Mouse (Mus musculus) liver, embryonic 13.5 days (tissue): ENCODE measurements around the gene Tceal3. TPM values are rescaled to one million over a fixed set of nuclear protein-coding genes. Genes with fewer than 3 reads are reported as not detected.
"Not testable (repeated sequence)": the region's sequence is repeated elsewhere in the genome, so short reads cannot be mapped to it uniquely, and the experiment has no call there.

Experiments
- ATAC-seq: fragments of 200-750 bp; cut with Nextera tagmentation; 2 replicates; pipeline ENCODE4 v1.8.0; 2017; ENCODE audit warnings: low read depth, mild to moderate bottlenecking, moderate number of reproducible peaks, moderate library complexity
- DNase-seq: peaks from one replicate; pipeline ENCODE4 v3.0.0; 2022
- H3K27ac ChIP-seq: fragments of 300-500 bp; sonication (generic); 2 replicates; pipeline ENCODE4 v1.5.1; 2015; ENCODE audit warnings: moderate library complexity, mild to moderate bottlenecking, inconsistent platforms
- H3K27me3 ChIP-seq: fragments of 300-500 bp; sonication (generic); 2 replicates; pipeline ENCODE4 v1.6.1; 2015; ENCODE audit warnings: mild to moderate bottlenecking, inconsistent platforms
- H3K36me3 ChIP-seq: fragments of 300-500 bp; sonication (generic); 2 replicates; pipeline ENCODE4 v1.6.1; 2015; ENCODE audit warnings: mild to moderate bottlenecking, inconsistent platforms
- H3K4me1 ChIP-seq: fragments of 300-500 bp; sonication (generic); replicated peaks from 2 replicates; pipeline ENCODE4 v1.6.1; 2015; ENCODE audit warnings: inconsistent platforms
- H3K4me2 ChIP-seq: fragments of 300-500 bp; sonication (generic); 2 replicates; pipeline ENCODE4 v1.6.1; 2015; ENCODE audit warnings: inconsistent platforms, mild to moderate bottlenecking, moderate library complexity
- H3K4me3 ChIP-seq: fragments of 300-500 bp; sonication (generic); replicated peaks from 2 replicates; pipeline ENCODE4 v1.5.1; 2015; ENCODE audit warnings: mild to moderate bottlenecking, inconsistent platforms
- H3K9ac ChIP-seq: fragments of 300-500 bp; sonication (generic); 2 replicates; pipeline ENCODE4 v1.6.1; 2015; ENCODE audit warnings: mild to moderate bottlenecking, inconsistent platforms
- H3K9me3 ChIP-seq: fragments of 300-500 bp; sonication (generic); replicated peaks from 2 replicates; pipeline ENCODE4 v1.6.1; 2016; ENCODE audit warnings: inconsistent platforms
- WGBS: fragments of 180-500 bp; shearing (Covaris S2); methylation state at CpG from one replicate; pipeline ENCODE4 v1.1.7; 2015; ENCODE audit not compliant: insufficient replicate concordance; 5-methylcytosine and 5-hydroxymethylcytosine counted together
- polyA plus RNA-seq: library from polyadenylated mRNA; unstranded; fragments of >200 nt; fragmentation: Nextera tagmentation; extraction: Ambion mirVana; gene quantifications from 2 replicates; pipeline ENCODE4 v1.2.1, GENCODE M21; 2015

The Tceal3 gene
- polyA plus RNA-seq, 1 experiment from 2014 or later: 0.74 TPM

DNA sequence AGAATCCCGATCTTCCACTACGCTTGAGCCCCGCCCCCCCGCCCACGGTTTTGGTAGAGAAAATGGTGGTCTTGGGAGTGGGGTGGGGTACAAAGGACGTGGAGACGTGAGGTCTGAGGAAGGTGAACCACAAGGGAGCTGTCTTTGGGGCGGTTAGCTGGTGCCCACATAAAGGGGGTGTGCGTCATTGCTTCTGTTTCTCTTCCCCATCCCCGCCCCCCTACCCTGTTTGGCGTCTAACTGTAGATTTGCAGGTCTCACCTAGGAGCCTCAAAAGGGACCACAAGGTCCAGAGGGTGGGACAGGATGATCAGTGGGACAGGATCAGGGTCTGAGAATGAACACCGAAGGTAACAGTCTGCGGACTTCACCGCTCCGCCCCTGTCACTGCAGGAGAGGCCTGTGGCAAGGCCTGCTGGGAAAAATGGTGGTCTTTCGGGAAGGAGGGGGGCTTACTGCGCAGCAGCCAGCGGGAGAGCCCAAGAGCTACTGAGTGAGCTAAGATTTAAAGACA lies 117.6 kb downstream of the Tceal3 start:
- H3K27me3 ChIP-seq: 0 out of 2 replicates have a peak, but pooled peaks cover 8% of the 10 kb centered on the region
- H3K9ac ChIP-seq: peak overlapping the region; percentile 22; the same call in 1 of the 2 replicates
- no peaks in the 10 kb centered on the region for H3K9me3 ChIP-seq
- peak overlapping the region; percentile 52 for H3K4me3 ChIP-seq
- WGBS: 10% methylated on average over 18 of the region's 18 CpGs
- H3K4me1 ChIP-seq: no peaks in the 10 kb centered on the region
- ATAC-seq (0 out of 2 replicates have a peak, but pooled peaks have one; percentile 29), DNase-seq (peak; percentile 0)
- no peaks in the 10 kb centered on the region for H3K36me3 ChIP-seq
- peak overlapping the region; percentile 58 for H3K4me2 ChIP-seq
- no peak overlapping the region for H3K27ac ChIP-seq

DNA sequence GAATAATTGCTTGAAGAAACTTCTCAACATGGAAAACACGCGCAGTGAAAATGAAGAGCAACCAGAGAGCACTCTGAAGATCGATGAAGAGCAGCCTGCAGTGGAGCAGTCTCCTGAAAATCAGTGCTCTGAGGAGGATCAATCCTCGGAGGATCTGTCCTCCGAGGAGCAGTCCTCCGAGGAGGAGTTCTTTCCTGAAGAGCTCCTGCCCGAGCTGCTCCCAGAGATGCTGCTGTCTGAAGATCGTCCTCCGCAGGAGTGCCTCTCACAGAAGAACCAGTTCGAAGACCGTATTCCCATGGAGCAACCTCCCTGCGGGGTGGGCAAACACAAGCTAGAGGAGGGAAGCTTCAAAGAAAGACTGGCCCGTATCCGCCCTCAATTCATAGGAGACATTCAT lies 118.1 kb downstream of the Tceal3 start:
- no peaks in the 10 kb centered on the region for H3K4me1 ChIP-seq
- H3K36me3 ChIP-seq: no peaks in the 10 kb centered on the region
- 28% methylated on average over 14 of the region's 14 CpGs for WGBS
- no peak overlapping the region for H3K9ac ChIP-seq
- peak overlapping the region; percentile 52 for H3K4me3 ChIP-seq
- H3K9me3 ChIP-seq: no peaks in the 10 kb centered on the region
- 0 out of 2 replicates have a peak, but pooled peaks cover 8% of the 10 kb centered on the region for H3K27me3 ChIP-seq
- H3K4me2 ChIP-seq: peak overlapping the region; percentile 58
- ATAC-seq (no peak), DNase-seq (no peak)
- no peak overlapping the region for H3K27ac ChIP-seq

DNA sequence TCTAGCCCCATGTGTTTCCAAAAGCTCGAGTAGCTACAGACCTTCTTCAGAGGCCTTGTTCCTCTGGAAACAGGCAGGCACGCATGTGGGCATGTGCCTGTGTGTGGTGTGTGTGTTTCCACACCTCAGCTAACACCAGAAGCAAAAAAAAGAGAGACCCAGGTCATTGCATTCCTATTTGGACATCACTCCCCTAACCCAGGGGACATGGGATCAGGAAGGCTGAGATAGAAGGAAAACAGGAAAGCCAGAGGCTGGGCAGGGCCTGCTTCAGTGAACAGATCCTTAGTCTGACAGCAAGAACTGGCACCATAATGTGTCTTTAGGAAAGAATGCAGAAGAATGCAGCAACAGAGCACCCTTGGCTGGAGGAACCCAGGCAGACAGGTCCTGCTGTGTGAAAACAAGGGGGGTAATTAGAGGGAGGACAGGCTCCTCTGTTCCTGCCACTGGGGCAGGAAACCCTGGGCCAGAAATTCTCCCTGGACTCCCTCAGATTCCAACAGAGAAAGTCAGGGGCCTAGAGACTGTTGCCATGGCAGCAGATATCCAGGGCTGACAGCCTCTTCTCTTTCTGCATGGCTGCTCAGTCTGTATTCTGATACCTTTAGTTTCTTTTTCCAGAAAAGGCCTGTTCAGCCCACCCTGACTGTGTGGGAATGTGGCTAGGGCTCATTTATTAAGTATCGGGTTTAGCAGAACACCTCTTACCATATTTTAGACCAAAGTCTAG lies 124.3 kb downstream of the Tceal3 start:
- not testable (repeated sequence) for H3K4me3 ChIP-seq, ATAC-seq, H3K9me3 ChIP-seq, H3K36me3 ChIP-seq, H3K9ac ChIP-seq, H3K4me2 ChIP-seq, H3K27ac ChIP-seq, DNase-seq, H3K4me1 ChIP-seq, H3K27me3 ChIP-seq
- 56% methylated on average over 3 of the region's 3 CpGs for WGBS

Other genes with a start within 250 kb of the Tceal3 start
- not detected in 2 replicates for gene Kir3dl1, start 72.8 kb upstream of the Tceal3 start, polyA plus RNA-seq
- gene Kir3dl2, start 46.8 kb upstream of the Tceal3 start, polyA plus RNA-seq: not detected in 2 replicates
- 1.1 and 1.3 TPM in 2 replicates for gene Tceal1, start 117.1 kb downstream of the Tceal3 start, polyA plus RNA-seq
- gene Morf4l2, start 152.8 kb downstream of the Tceal3 start, polyA plus RNA-seq: 227 and 272 TPM in 2 replicates
- gene Glra4, start 189.3 kb downstream of the Tceal3 start, polyA plus RNA-seq: not detected in 2 replicates
- gene Plp1, start 231.8 kb downstream of the Tceal3 start, polyA plus RNA-seq: 0.40 and 0.59 TPM in 2 replicates